Mouse (Mus musculus) cerebellum, adult 2 months (tissue): ENCODE results near the gene Cacna2d4.

Source experiments
- CTCF ChIP-seq: fragments of 200-500 bp; IDR thresholded peaks from 2 replicates; pipeline ENCODE4 v1.5.1; 2011; ENCODE audit warnings: low read depth, mild to moderate bottlenecking, control low read depth, low read length, moderate library complexity, borderline replicate concordance; ENCODE audit not compliant: insufficient read depth
- POLR2A ChIP-seq: fragments of 200-500 bp; IDR thresholded peaks from 2 replicates; pipeline ENCODE4 v1.6.1; 2011; ENCODE audit warnings: low read length, control low read depth, borderline replicate concordance; ENCODE audit not compliant: insufficient read depth

DNA sequence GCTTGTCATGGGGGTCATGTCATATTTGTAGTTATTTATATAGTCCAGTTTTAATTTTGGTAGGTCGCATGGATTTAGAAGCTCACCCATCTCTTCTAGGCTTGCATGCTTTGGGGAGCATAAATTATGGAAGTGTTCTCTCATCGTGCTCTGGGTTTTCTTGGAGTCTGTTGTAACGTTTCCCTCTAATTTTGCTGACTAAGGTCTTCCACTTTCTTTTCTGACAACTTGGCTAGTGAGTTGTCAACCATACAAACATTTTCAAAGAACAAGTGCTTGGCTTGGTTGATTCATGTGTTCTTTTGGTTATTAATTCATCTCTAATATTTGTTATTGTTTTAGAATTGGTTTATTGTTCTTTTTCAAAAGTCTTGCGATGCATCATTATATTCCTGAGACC lies 15.4 kb downstream of the Cacna2d4 start:
- TF ChIP-seq POLR2A (no peak), CTCF (no peak)
